Mouse (Mus musculus) heart, postnatal 0 days (tissue): Measurements from ENCODE around the gene Pbx3.

ENCODE experiments used
- CTCF ChIP-seq: IDR thresholded peaks from 2 replicates; pipeline ENCODE4 v1.5.1; 2016; ENCODE audit warnings: antibody characterized with exemption, control low read depth, low read depth
- EP300 ChIP-seq: IDR thresholded peaks from 2 replicates; pipeline ENCODE4 v1.6.1; 2016; ENCODE audit warnings: antibody characterized with exemption, low read depth

GRCm38 (mm10) chr2:34187366-34187765 lies 185.6 kb downstream of the Pbx3 start:
- TF ChIP-seq CTCF, result no peak
- no peak for TF ChIP-seq EP300
